Mouse (Mus musculus): ENCODE results near the gene Rab15.

The Rab15 gene

GRCm38 (mm10) chr12:76853378-76854142 lies 30.9 kb upstream of the Rab15 start:
- Histone ChIP-seq H3K4me1 (replicated peaks; ENCODE audit: low read depth, low read length) (peaks cover 53% of the 10 kb centered on the region), H3K9me3 (ENCODE audit: low read length) (peaks cover 4% of the 10 kb centered on the region; the same call in 1 of the 2 replicates), H3K36me3 (ENCODE audit: insufficient read depth, low read length) (no peaks in the 10 kb centered on the region), H3K4me3 (replicated peaks; ENCODE audit: low read length) (peak overlapping the region; percentile 21; the same call in 1 of the 2 replicates), H3K27me3 (ENCODE audit: insufficient read depth, low read length) (no peaks in the 10 kb centered on the region)
- TF ChIP-seq CTCF (conservative IDR thresholded peaks at IDR 0.05; ENCODE audit: low read length) (no peak), POU5F1 (IDR thresholded peaks at IDR 0.05; ENCODE audit: borderline replicate concordance, low read length) (no peak), NANOG (IDR thresholded peaks at IDR 0.05; ENCODE audit: borderline replicate concordance, low read length) (no peak)

- Histone ChIP-seq H3K36me3 (ENCODE audit: insufficient read depth, low read length) (no peaks in the 10 kb centered on the region), H3K4me3 (replicated peaks; ENCODE audit: low read length) (no peak overlapping the region), H3K27me3 (ENCODE audit: insufficient read depth, low read length) (no peaks in the 10 kb centered on the region), H3K4me1 (replicated peaks; ENCODE audit: low read depth, low read length) (peaks cover 53% of the 10 kb centered on the region), H3K9me3 (ENCODE audit: low read length) (no peaks in the 10 kb centered on the region)
- TF ChIP-seq CTCF (conservative IDR thresholded peaks at IDR 0.05; ENCODE audit: low read length) (no peak), NANOG (IDR thresholded peaks at IDR 0.05; ENCODE audit: borderline replicate concordance, low read length) (no peak), POU5F1 (IDR thresholded peaks at IDR 0.05; ENCODE audit: borderline replicate concordance, low read length) (no peak)
Observed at GRCm38 (mm10) chr12:76852419-76852818, 29.7 kb upstream of the Rab15 start.

DNA sequence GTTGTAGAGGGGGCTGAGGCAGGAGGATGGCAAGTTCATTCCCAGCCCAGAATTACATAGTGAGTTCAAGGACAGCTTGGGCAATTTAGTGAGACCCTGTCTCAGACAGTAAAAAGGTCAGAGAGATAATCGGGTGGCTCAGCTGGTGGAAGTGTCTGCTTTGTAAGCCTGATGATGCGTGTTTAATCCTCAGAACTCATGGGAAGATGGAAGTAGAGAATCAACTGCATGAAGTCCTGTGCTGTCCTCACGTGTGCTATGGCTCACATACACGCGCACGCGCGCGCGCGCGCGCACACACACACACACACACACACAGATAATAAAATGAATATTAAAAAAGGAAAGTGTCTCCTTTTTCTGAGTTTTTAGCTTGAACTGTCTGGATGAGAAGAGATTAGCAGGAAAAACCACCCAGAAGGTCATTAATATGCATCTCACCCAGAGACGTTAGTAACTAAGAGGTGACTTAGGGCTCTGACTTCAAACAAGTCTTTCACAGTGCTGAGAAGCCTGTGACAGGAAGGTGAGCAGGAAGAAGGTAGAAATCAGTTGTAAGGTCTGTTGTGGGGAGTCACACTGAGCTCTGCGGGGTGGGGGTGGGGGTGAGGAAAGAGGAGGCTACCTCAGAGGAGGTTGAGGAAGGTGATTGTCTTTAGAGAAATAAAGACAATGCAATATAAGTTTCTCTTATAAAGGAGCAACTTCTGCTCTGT lies 21.8 kb upstream of the Rab15 start:
- TF ChIP-seq NANOG (IDR thresholded peaks at IDR 0.05; ENCODE audit: borderline replicate concordance, low read length) = no peak
- Histone ChIP-seq H3K36me3 (ENCODE audit: insufficient read depth, low read length) (peaks cover 5% of the 10 kb centered on the region), H3K4me3 (replicated peaks; ENCODE audit: low read length) (no peak overlapping the region), H3K9me3 (ENCODE audit: low read length) (no peaks in the 10 kb centered on the region), H3K27me3 (ENCODE audit: insufficient read depth, low read length) (no peaks in the 10 kb centered on the region), H3K4me1 (replicated peaks; ENCODE audit: low read depth, low read length) (peaks cover 36% of the 10 kb centered on the region)

DNA sequence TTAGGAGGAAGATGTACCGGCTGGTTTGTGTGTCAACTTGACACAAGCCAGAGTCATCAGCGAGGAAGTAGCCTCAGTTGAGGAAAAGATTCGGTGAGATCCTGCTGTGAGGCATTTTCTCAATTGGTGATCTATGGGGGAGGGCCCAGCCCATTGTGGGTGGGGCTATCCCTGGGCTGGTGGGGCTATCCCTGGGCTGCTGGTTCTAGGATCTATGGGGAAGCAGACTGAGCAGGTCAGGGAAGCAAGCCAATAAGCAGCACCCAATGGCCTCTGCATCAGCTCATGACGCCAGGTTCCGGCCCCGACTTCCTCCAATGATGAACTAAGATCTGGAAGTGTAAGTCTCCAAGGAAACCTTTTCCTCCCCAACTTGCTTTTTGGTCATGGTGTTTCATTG lies 17.4 kb upstream of the Rab15 start:
- TF ChIP-seq NANOG (IDR thresholded peaks at IDR 0.05; ENCODE audit: borderline replicate concordance, low read length) (no peak), POU5F1 (IDR thresholded peaks at IDR 0.05; ENCODE audit: borderline replicate concordance, low read length) (no peak), CTCF (conservative IDR thresholded peaks at IDR 0.05; ENCODE audit: low read length) (no peak)
- H3K36me3 ChIP-seq (ENCODE audit: insufficient read depth, low read length) = peaks cover 5% of the 10 kb centered on the region
- H3K27me3 ChIP-seq (ENCODE audit: insufficient read depth, low read length) = no peaks in the 10 kb centered on the region
- H3K4me1 ChIP-seq (replicated peaks; ENCODE audit: low read depth, low read length) = peaks cover 51% of the 10 kb centered on the region
- peak overlapping the region; percentile 51 for H3K4me3 ChIP-seq (replicated peaks; ENCODE audit: low read length)
- H3K9me3 ChIP-seq (ENCODE audit: low read length) = no peaks in the 10 kb centered on the region

DNA sequence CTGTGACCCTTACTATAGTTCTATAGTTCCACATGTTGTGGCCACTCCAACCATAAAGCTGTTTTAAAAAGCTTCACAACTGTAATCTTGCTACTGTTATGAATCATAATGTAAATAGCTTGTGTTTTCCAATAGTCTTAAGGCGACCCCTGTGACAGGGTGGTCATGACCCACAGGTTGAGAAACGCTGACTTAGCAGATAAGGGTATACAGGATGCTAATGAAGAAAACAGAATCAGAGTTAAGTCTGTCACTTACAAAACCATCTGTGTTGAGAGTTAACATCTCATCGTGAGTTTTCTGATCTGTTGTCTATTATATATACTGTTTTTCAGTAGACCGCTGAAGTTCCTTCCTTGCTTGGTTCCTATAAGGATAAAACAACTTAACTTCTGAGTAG lies 16.6 kb upstream of the Rab15 start:
- H3K9me3 ChIP-seq (ENCODE audit: low read length) = no peaks in the 10 kb centered on the region
- peaks cover 5% of the 10 kb centered on the region for H3K36me3 ChIP-seq (ENCODE audit: insufficient read depth, low read length)
- H3K4me1 ChIP-seq (replicated peaks; ENCODE audit: low read depth, low read length) = peaks cover 47% of the 10 kb centered on the region
- no peak overlapping the region for H3K4me3 ChIP-seq (replicated peaks; ENCODE audit: low read length)
- H3K27me3 ChIP-seq (ENCODE audit: insufficient read depth, low read length) = no peaks in the 10 kb centered on the region
- TF ChIP-seq NANOG (IDR thresholded peaks at IDR 0.05; ENCODE audit: borderline replicate concordance, low read length) = no peak
- no peak for TF ChIP-seq CTCF (conservative IDR thresholded peaks at IDR 0.05; ENCODE audit: low read length)
- no peak for TF ChIP-seq POU5F1 (IDR thresholded peaks at IDR 0.05; ENCODE audit: borderline replicate concordance, low read length)

GRCm38 (mm10) chr12:76837844-76838650 lies 15.3 kb upstream of the Rab15 start:
- TF ChIP-seq CTCF (conservative IDR thresholded peaks at IDR 0.05; ENCODE audit: low read length) (no peak), POU5F1 (IDR thresholded peaks at IDR 0.05; ENCODE audit: borderline replicate concordance, low read length) (no peak), NANOG (IDR thresholded peaks at IDR 0.05; ENCODE audit: borderline replicate concordance, low read length) (no peak)
- H3K27me3 ChIP-seq (ENCODE audit: insufficient read depth, low read length) = no peaks in the 10 kb centered on the region
- peaks cover 45% of the 10 kb centered on the region for H3K4me1 ChIP-seq (replicated peaks; ENCODE audit: low read depth, low read length)
- H3K9me3 ChIP-seq (ENCODE audit: low read length) = no peaks in the 10 kb centered on the region
- H3K36me3 ChIP-seq (ENCODE audit: insufficient read depth, low read length) = peaks cover 3% of the 10 kb centered on the region
- peak overlapping the region; percentile 88 for H3K4me3 ChIP-seq (replicated peaks; ENCODE audit: low read length)

DNA sequence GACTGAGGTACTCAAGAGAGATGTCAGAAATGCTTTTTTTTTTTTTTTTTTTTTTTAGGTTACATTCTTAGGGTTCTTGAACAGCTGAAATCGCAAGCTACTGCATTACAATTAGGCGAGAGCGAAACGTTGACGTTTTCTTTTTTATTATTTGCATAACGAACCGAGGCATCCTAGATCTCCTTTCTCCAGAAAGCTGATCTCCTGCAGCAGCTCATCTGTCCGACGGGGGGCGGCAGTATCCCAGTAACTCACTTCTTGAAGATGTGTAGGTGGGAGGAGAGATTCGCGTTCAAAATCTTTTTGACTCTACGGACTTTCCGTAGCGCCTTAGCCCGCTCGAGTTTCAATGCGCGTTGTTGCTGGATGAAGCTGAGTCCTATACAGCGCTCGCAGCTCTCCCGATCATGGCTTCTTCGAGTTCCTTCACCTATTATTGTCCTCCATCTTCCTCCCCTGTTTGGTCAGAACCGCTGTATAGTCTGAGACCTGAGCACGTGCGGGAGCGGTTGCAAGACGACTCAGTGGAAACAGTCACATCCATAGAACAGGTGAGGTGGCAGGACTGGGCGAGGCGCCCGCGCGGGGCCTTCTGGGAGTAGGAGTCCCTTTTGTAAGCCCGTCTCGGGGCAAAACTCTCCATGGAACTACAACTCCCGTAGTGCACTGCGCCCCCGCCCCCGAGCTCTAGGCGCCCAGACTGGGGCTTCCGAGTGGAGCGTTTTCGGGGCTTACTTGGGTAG lies 14.6 kb upstream of the Rab15 start:
- TF ChIP-seq CTCF (conservative IDR thresholded peaks at IDR 0.05; ENCODE audit: low read length) = peak; percentile 57
- TF ChIP-seq POU5F1 (IDR thresholded peaks at IDR 0.05; ENCODE audit: borderline replicate concordance, low read length) = no peak
- TF ChIP-seq NANOG (IDR thresholded peaks at IDR 0.05; ENCODE audit: borderline replicate concordance, low read length) = no peak

More for the DNA sequence above, 14.6 kb upstream of the Rab15 start:
- no peaks in the 10 kb centered on the region for H3K36me3 ChIP-seq (ENCODE audit: insufficient read depth, low read length)
- no peaks in the 10 kb centered on the region for H3K9me3 ChIP-seq (ENCODE audit: low read length)
- H3K4me1 ChIP-seq (replicated peaks; ENCODE audit: low read depth, low read length) = peaks cover 42% of the 10 kb centered on the region
- H3K4me3 ChIP-seq (replicated peaks; ENCODE audit: low read length) = peak overlapping the region; percentile 88
- no peaks in the 10 kb centered on the region for H3K27me3 ChIP-seq (ENCODE audit: insufficient read depth, low read length)

All from E14TG2a.4 (cell line).